Mouse (Mus musculus) neural tube, embryonic 15.5 days (tissue): ENCODE measurements at regions not wholly inside any gene's neighbourhood (a gene's known extent, or its start where the extent isn't known, plus 50 kb on each side); places are given as distances from the start of the nearest gene placed in this dataset.

ENCODE experiments used
- ATAC-seq: fragments of 200-750 bp; cut with Nextera tagmentation; 2 replicates; pipeline ENCODE4 v1.8.0; 2017; ENCODE audit warnings: mild to moderate bottlenecking, moderate TSS enrichment, moderate library complexity; ENCODE audit not compliant: low FRiP score
- H3K27ac ChIP-seq: fragments of 300-500 bp; sonication (generic); replicated peaks from 2 replicates; pipeline ENCODE4 v1.5.1; 2015; ENCODE audit warnings: mild to moderate bottlenecking, inconsistent platforms
- H3K27me3 ChIP-seq: fragments of 300-500 bp; sonication (generic); replicated peaks from 2 replicates; pipeline ENCODE4 v1.6.1; 2015; ENCODE audit warnings: inconsistent platforms
- H3K36me3 ChIP-seq: fragments of 300-500 bp; sonication (generic); 2 replicates; pipeline ENCODE4 v1.6.1; 2015; ENCODE audit warnings: inconsistent platforms
- H3K4me1 ChIP-seq: fragments of 300-500 bp; sonication (generic); 2 replicates; pipeline ENCODE4 v1.6.1; 2015; ENCODE audit warnings: inconsistent platforms
- H3K4me2 ChIP-seq: fragments of 300-500 bp; sonication (generic); 2 replicates; pipeline ENCODE4 v1.6.1; 2015; ENCODE audit warnings: inconsistent platforms, mild to moderate bottlenecking, moderate library complexity
- H3K4me3 ChIP-seq: fragments of 300-500 bp; sonication (generic); replicated peaks from 2 replicates; pipeline ENCODE4 v1.5.1; 2015; ENCODE audit warnings: mild to moderate bottlenecking, inconsistent platforms
- H3K9ac ChIP-seq: fragments of 300-500 bp; sonication (generic); replicated peaks from 2 replicates; pipeline ENCODE4 v1.6.1; 2015; ENCODE audit warnings: mild to moderate bottlenecking, inconsistent platforms
- H3K9me3 ChIP-seq: fragments of 300-500 bp; sonication (generic); replicated peaks from 2 replicates; pipeline ENCODE4 v1.6.1; 2016; ENCODE audit warnings: inconsistent platforms
- WGBS: fragments of 180-500 bp; shearing (Covaris S2); methylation state at CpG from one replicate; pipeline ENCODE4 v1.1.7; 2015; ENCODE audit warnings: mixed read lengths; 5-methylcytosine and 5-hydroxymethylcytosine counted together

DNA sequence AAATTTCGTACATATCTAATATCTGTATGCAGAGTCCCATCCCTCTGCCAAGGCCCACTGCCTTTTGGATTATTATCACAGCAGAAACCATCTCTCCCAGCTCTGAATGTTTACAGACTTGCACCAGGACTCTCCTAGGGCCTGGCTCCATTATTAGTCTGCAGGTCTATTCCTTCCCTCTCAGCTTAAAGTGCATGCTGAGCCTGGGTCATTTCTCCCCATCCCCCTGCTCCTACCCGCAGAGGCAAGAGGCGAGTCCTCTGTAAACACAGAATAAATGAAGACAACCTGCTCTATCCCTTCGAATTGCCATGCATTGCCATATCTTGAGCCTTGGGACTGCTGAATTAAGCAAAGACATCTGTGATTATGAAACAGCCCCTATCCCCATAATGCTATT lies 362.6 kb upstream of the Cdh11 start:
- H3K4me2 ChIP-seq: no peak overlapping the region
- H3K9ac ChIP-seq: no peak overlapping the region
- H3K27me3 ChIP-seq: no peaks in the 10 kb centered on the region
- peaks cover 12% of the 10 kb centered on the region; the same call in 1 of the 2 replicates for H3K4me1 ChIP-seq
- no peak overlapping the region for H3K4me3 ChIP-seq
- H3K27ac ChIP-seq: no peak overlapping the region
- H3K36me3 ChIP-seq: no peaks in the 10 kb centered on the region
- 45% methylated on average over 4 of the region's 4 CpGs for WGBS
- ATAC-seq: no peak
- no peaks in the 10 kb centered on the region for H3K9me3 ChIP-seq

DNA sequence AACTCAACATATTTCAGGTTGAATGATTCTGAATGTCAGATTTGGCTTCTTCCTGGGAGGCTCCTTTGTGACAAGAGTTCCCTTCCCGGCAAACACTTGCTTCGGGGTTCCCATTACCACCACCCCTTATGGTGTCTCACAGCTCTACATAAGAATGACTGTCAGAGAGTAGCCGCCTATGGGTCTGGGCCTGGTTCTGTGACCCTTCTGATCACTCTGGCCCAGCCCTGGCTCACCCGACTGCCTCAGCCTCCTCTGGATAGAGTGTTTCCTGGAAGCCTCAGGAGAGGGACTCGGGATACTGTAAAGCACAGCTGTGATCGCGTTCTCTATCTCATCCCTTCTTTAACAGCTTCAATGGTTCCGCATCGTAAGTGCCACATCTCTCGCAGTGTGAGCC lies 363.0 kb upstream of the Cdh11 start:
- Histone ChIP-seq H3K36me3 (no peaks in the 10 kb centered on the region), H3K4me1 (peaks cover 12% of the 10 kb centered on the region; the same call in 1 of the 2 replicates), H3K9ac (no peak overlapping the region), H3K27me3 (no peaks in the 10 kb centered on the region), H3K27ac (no peak overlapping the region), H3K9me3 (no peaks in the 10 kb centered on the region), H3K4me3 (no peak overlapping the region), H3K4me2 (no peak overlapping the region)
- ATAC-seq: no peak
- WGBS: 33% methylated on average over 10 of the region's 10 CpGs

DNA sequence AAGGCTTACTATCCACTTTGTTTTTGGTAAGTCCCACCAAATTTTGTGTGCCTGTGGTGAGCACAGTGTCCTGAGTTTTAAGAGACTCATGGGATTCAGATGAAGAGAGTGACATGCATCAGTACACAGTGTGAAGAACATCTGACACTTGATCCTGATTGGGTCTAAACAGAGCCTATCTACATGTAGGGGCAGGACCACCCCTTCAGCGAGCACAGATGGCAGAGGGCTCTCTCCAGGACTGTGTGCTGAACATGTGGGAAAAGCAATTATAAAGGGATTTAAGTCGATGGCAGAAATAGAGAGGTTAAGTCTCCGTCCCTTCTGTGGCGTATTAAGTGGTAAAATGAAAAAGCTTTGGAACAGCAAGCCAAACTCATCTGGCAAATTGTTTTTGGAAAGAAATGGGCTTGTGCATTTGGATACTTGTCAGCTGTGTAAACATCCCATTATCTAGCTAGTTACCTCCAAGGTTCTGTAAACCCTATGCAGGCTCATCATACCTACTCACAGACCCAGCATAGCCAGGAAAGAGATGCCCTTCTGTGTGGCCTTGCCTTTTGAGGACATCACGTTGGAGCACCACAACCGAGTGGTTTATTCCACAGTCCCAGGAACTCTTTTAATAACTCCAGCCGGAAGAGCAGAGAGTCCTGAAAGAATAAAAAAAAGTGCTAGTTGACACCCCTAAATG lies 381.3 kb upstream of the Cdh11 start:
- Histone ChIP-seq H3K4me2 (no peak overlapping the region), H3K9me3 (no peaks in the 10 kb centered on the region), H3K9ac (no peak overlapping the region), H3K4me1 (no peaks in the 10 kb centered on the region), H3K4me3 (no peak overlapping the region), H3K27me3 (no peaks in the 10 kb centered on the region), H3K36me3 (no peaks in the 10 kb centered on the region), H3K27ac (no peak overlapping the region)
- no peak for ATAC-seq
- WGBS: 57% methylated on average over 7 of the region's 7 CpGs

DNA sequence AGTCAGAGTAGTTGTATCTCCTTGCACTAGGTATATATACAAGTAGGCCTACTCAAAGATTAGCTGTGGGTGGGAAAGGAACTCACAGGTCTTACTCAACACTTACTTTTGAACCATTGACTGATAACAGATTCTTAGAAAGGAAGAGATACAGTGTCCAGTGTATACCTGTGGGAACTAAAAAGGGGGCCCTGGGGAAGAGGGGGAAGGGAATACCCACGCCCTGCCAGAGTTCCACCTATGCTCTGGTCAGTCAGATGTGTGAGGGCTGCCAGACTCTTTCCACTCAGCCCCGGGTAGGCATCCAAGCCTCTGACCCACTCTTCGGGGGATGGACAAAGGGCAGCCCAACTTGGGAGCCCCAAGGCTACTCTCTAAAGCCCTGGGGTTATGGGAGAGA lies 387.9 kb upstream of the Cdh11 start:
- H3K36me3 ChIP-seq: no peaks in the 10 kb centered on the region
- no peak overlapping the region for H3K4me2 ChIP-seq
- no peaks in the 10 kb centered on the region for H3K9me3 ChIP-seq
- no peaks in the 10 kb centered on the region for H3K27me3 ChIP-seq
- WGBS: 86% methylated on average over 3 of the region's 3 CpGs
- H3K4me3 ChIP-seq: no peak overlapping the region
- no peaks in the 10 kb centered on the region for H3K4me1 ChIP-seq
- no peak overlapping the region for H3K27ac ChIP-seq
- ATAC-seq: no peak
- no peak overlapping the region for H3K9ac ChIP-seq

DNA sequence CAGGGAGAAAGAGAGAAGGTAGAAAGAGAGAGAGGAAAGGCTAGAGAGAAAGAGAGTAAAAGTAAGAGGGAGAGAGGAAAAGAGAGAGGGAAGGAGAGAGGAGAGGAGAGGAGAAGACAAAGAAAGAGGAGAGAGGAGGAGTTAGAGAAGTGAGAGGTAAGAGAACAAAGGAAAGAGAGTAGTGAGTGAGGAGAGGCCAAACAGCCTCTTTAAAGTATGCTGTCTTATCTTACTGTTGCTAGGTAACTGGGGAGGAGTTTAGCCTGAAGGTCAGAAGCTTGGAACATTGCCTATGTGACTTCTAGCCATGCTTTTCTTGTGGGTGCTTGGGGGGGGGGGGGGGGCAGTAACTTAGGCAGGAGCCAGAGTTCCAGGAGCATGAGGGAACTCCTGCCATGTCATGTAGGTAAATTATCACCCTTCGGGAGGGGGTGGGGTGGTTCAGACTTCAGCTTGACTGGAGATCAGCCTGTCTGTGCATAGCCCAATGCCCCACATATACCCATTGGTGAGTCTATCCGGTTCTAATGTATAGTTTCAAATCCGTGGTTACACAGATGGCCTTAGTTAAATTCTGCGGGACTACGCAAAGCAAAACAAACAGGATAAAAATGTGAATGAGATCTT lies 388.5 kb upstream of the Cdh11 start:
- H3K4me2 ChIP-seq: no peak overlapping the region
- no peaks in the 10 kb centered on the region for H3K9me3 ChIP-seq
- no peak overlapping the region for H3K4me3 ChIP-seq
- H3K27ac ChIP-seq: no peak overlapping the region
- H3K9ac ChIP-seq: no peak overlapping the region
- no peaks in the 10 kb centered on the region for H3K4me1 ChIP-seq
- no peak for ATAC-seq
- no peaks in the 10 kb centered on the region for H3K36me3 ChIP-seq
- no peaks in the 10 kb centered on the region for H3K27me3 ChIP-seq
- 88% methylated on average over 5 of the region's 5 CpGs for WGBS

GRCm38 (mm10) chr8:103180661-103181060 lies 395.2 kb upstream of the Cdh11 start:
- H3K9ac ChIP-seq: no peak overlapping the region
- H3K27me3 ChIP-seq: no peaks in the 10 kb centered on the region
- no peaks in the 10 kb centered on the region for H3K36me3 ChIP-seq
- H3K4me3 ChIP-seq: no peak overlapping the region
- no peaks in the 10 kb centered on the region for H3K9me3 ChIP-seq
- H3K4me1 ChIP-seq: no peaks in the 10 kb centered on the region
- H3K4me2 ChIP-seq: no peak overlapping the region
- H3K27ac ChIP-seq: no peak overlapping the region
- ATAC-seq: no peak

GRCm38 (mm10) chr8:103188720-103189498 lies 403.5 kb upstream of the Cdh11 start:
- Histone ChIP-seq H3K4me3 (no peak overlapping the region), H3K9ac (no peak overlapping the region), H3K36me3 (no peaks in the 10 kb centered on the region), H3K27me3 (no peaks in the 10 kb centered on the region), H3K4me2 (no peak overlapping the region), H3K27ac (no peak overlapping the region; the same call in 1 of the 2 replicates), H3K9me3 (no peaks in the 10 kb centered on the region), H3K4me1 (peaks cover 12% of the 10 kb centered on the region)
- WGBS: 42% methylated on average over 8 of the region's 8 CpGs
- peak; percentile 55; the same call in 1 of the 2 replicates for ATAC-seq

DNA sequence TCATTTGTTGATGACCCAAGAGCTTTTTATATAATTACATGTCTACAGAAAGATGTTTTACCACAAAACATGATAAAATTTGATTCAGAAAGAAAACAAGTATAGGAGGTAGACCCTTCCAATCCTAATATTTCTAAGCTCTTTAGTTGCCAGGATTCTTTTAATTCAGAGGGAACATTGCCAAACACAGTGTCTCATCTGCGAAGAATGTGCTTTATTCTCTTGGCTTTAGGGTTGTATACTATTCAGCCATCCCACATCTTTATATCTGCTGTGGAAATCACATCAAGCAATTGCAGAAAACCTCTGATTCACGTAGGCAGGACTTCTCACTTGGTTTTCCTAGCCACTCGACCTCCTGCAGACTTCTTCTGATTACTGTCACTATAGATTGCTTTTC lies 412.8 kb upstream of the Cdh11 start:
- Histone ChIP-seq H3K4me2 (no peak overlapping the region), H3K4me1 (no peaks in the 10 kb centered on the region), H3K36me3 (no peaks in the 10 kb centered on the region), H3K27me3 (no peaks in the 10 kb centered on the region), H3K4me3 (no peak overlapping the region), H3K9me3 (no peaks in the 10 kb centered on the region), H3K27ac (no peak overlapping the region), H3K9ac (no peak overlapping the region)
- no peak for ATAC-seq
- 72% methylated on average over 3 of the region's 3 CpGs for WGBS

GRCm38 (mm10) chr8:103199696-103200615 lies 414.5 kb upstream of the Cdh11 start:
- H3K4me1 ChIP-seq: no peaks in the 10 kb centered on the region
- H3K9me3 ChIP-seq: no peaks in the 10 kb centered on the region
- H3K4me3 ChIP-seq: no peak overlapping the region
- no peaks in the 10 kb centered on the region for H3K27me3 ChIP-seq
- no peak overlapping the region for H3K9ac ChIP-seq
- ATAC-seq: no peak
- H3K27ac ChIP-seq: no peak overlapping the region
- WGBS: 79% methylated on average over 11 of the region's 11 CpGs
- no peak overlapping the region for H3K4me2 ChIP-seq
- H3K36me3 ChIP-seq: no peaks in the 10 kb centered on the region

- no peaks in the 10 kb centered on the region for H3K36me3 ChIP-seq
- no peak overlapping the region for H3K4me2 ChIP-seq
- no peaks in the 10 kb centered on the region for H3K27me3 ChIP-seq
- H3K27ac ChIP-seq: no peak overlapping the region
- no peak overlapping the region for H3K4me3 ChIP-seq
- H3K4me1 ChIP-seq: no peaks in the 10 kb centered on the region
- H3K9ac ChIP-seq: no peak overlapping the region
- 63% methylated on average over 1 of the region's 1 CpGs for WGBS
- ATAC-seq: no peak
- H3K9me3 ChIP-seq: no peaks in the 10 kb centered on the region
Measured at GRCm38 (mm10) chr8:103203710-103204109, 418.3 kb upstream of the Cdh11 start.

GRCm38 (mm10) chr8:103214606-103215005 lies 429.2 kb upstream of the Cdh11 start:
- H3K9ac ChIP-seq: no peak overlapping the region
- H3K4me2 ChIP-seq: no peak overlapping the region
- H3K36me3 ChIP-seq: no peaks in the 10 kb centered on the region
- WGBS: 57% methylated on average over 2 of the region's 2 CpGs
- H3K9me3 ChIP-seq: no peaks in the 10 kb centered on the region
- no peak overlapping the region for H3K4me3 ChIP-seq
- H3K27ac ChIP-seq: no peak overlapping the region
- no peaks in the 10 kb centered on the region for H3K27me3 ChIP-seq
- ATAC-seq: no peak
- no peaks in the 10 kb centered on the region for H3K4me1 ChIP-seq
